ENCODE assay signal across 10 mouse cellular contexts in genomic region chr11:32676777-32677176, GRCm38 (mm10). TPM values are rescaled to one million over a fixed set of nuclear protein-coding genes. Genes with fewer than 3 reads are reported as not detected.
A peak's percentile ranks its signal among the peaks of the same experiment; 100 is the strongest.
DNase-seq lines count a peak whose midpoint lies in the region; ATAC-seq and TF ChIP-seq lines count a peak whose summit lies in the region.
"Had no signal": no experiment of that assay in that cellular context is flagged by ENCODE, and none has a peak within 500 bp of the region (broad histone marks: within the 10 kb centered on the region; RNA-seq: fewer than 3 reads in every experiment).

No protein-coding gene starts in this region.

- no peak overlapping the region for H3K9ac ChIP-seq in hindbrain, embryonic 16.5 days (ENCODE audit: low read depth, low read length)
- no peak overlapping the region for H3K9ac ChIP-seq in hindbrain, embryonic 13.5 days
- no peak overlapping the region for H3K9ac ChIP-seq in kidney, embryonic 15.5 days
- H3K9ac ChIP-seq: liver, embryonic 14.5 days had no signal

- H3K4me1 ChIP-seq in hindbrain, embryonic 16.5 days (ENCODE audit: control insufficient read depth, insufficient read depth, low read depth, low read length) = peaks cover 12% of the 10 kb centered on the region
- peaks cover 24% of the 10 kb centered on the region for H3K4me1 ChIP-seq in hindbrain, embryonic 13.5 days (replicated peaks)
- peaks cover 45% of the 10 kb centered on the region for H3K4me1 ChIP-seq in kidney, embryonic 15.5 days

- intact Hi-C loops in gastrocnemius, postnatal 14 days (cut with DNase I; ENCODE audit: low total_unique reads) = no loop called here
- intact Hi-C loops in left cerebral cortex, postnatal 36 days (cut with DNase I) = loop anchor here (1.0 kb wide), 1 partner anchor 33 kb away; no protein-coding TSS in a partner anchor

- no peaks in the 10 kb centered on the region for H3K36me3 ChIP-seq in hindbrain, embryonic 16.5 days (ENCODE audit: control insufficient read depth, insufficient read depth, low read length)
- no peaks in the 10 kb centered on the region for H3K36me3 ChIP-seq in hindbrain, embryonic 13.5 days
- no peaks in the 10 kb centered on the region for H3K36me3 ChIP-seq in kidney, embryonic 15.5 days

- ATAC-seq in hindbrain, embryonic 16.5 days = no peak; the same call in 1 of the 2 replicates
- no peak for ATAC-seq in hindbrain, embryonic 13.5 days (ENCODE audit: low FRiP score)
- ATAC-seq in kidney, embryonic 15.5 days (replicated peaks; ENCODE audit: low FRiP score) = no peak

- H3K4me2 ChIP-seq in hindbrain, embryonic 16.5 days (ENCODE audit: low read length) = no peak overlapping the region
- no peak overlapping the region for H3K4me2 ChIP-seq in hindbrain, embryonic 13.5 days
- H3K4me2 ChIP-seq in kidney, embryonic 15.5 days = no peak overlapping the region

- TF ChIP-seq CTCF in brain, embryonic 14.5 days (IDR thresholded peaks at IDR 0.05; ENCODE audit: borderline replicate concordance, extremely low read depth, insufficient read depth, insufficient read length) = no peak

- no peaks in the 10 kb centered on the region for H3K27me3 ChIP-seq in hindbrain, embryonic 16.5 days (replicated peaks; ENCODE audit: control insufficient read depth, insufficient read depth, low read length)
- no peaks in the 10 kb centered on the region for H3K27me3 ChIP-seq in hindbrain, embryonic 13.5 days
- H3K27me3 ChIP-seq in kidney, embryonic 15.5 days = no peaks in the 10 kb centered on the region

- H3K27ac ChIP-seq in hindbrain, embryonic 16.5 days (ENCODE audit: low read depth, low read length) = peak overlapping the region; percentile 12; the same call in 1 of the 2 replicates
- H3K27ac ChIP-seq in hindbrain, embryonic 13.5 days = no peak overlapping the region
- no peak overlapping the region for H3K27ac ChIP-seq in kidney, embryonic 15.5 days
- H3K27ac ChIP-seq: liver, embryonic 14.5 days had no signal

- no peaks in the 10 kb centered on the region for H3K9me3 ChIP-seq in hindbrain, embryonic 16.5 days (ENCODE audit: control insufficient read depth, low read length)
- H3K9me3 ChIP-seq in hindbrain, embryonic 13.5 days = no peaks in the 10 kb centered on the region
- H3K9me3 ChIP-seq in kidney, embryonic 15.5 days (replicated peaks) = no peaks in the 10 kb centered on the region

- WGBS in hindbrain, embryonic 16.5 days = 55% methylated on average over 3 of the region's 3 CpGs
- WGBS in hindbrain, embryonic 13.5 days = 72% methylated on average over 3 of the region's 3 CpGs
- WGBS in kidney, embryonic 15.5 days = 58% methylated on average over 3 of the region's 3 CpGs

- no peak overlapping the region for H3K4me3 ChIP-seq in hindbrain, embryonic 16.5 days (ENCODE audit: low read length)
- no peak overlapping the region for H3K4me3 ChIP-seq in hindbrain, embryonic 13.5 days
- H3K4me3 ChIP-seq in kidney, embryonic 15.5 days (replicated peaks) = no peak overlapping the region

- peak; percentile 37 for DNase-seq in brain, embryonic 14.5 days (ENCODE audit: low read depth)
- DNase-seq in gastrocnemius, postnatal 14 days = peak; percentile 37
- peak; percentile 52 to 62 for DNase-seq in left cerebral cortex, postnatal 36 days (ENCODE audit: low spot score in 2 of 2)
- no peak for DNase-seq in urinary bladder, postnatal 10 days (ENCODE audit: low spot score)
- no peak for DNase-seq in layer of hippocampus, adult 8-10 months (ENCODE audit: low spot score in 2 of 2)
- DNase-seq: cerebellum, adult 11-12 months had no signal

- TF ChIP-seq POLR2A in brain, embryonic 14.5 days (IDR thresholded peaks at IDR 0.05; ENCODE audit: borderline replicate concordance, extremely low read depth, insufficient read depth, insufficient read length, poor library complexity, severe bottlenecking) = no peak

RNA-seq across cellular contexts. Expression of gene Fbxw11, which starts 34.3 kb away (rescaled TPM):
- 106 and 121 TPM in 2 replicates for polyA plus RNA-seq in hindbrain, embryonic 16.5 days (2015; fragmentation: Nextera tagmentation; extraction: Ambion mirVana)
- polyA plus RNA-seq in hindbrain, embryonic 13.5 days (2015; fragmentation: Nextera tagmentation; extraction: Ambion mirVana) = 116 and 118 TPM in 2 replicates
- polyA plus RNA-seq in brain, embryonic 14.5 days (2012; rRNA removed) = 105 and 106 TPM in 2 replicates
- total RNA-seq in gastrocnemius, postnatal 14 days (2021) = 10 to 100 TPM; 53.3 to 53.6 TPM
- total RNA-seq in left cerebral cortex, postnatal 36 days (2021) = 100 to 1,000 TPM; 119 to 124 TPM
- 85.7 and 88.6 TPM in 2 replicates for polyA plus RNA-seq in kidney, embryonic 15.5 days (2015; fragmentation: Nextera tagmentation; extraction: Ambion mirVana)
- 100 to 1,000 TPM; 132 to 150 (median 135) TPM for total RNA-seq in layer of hippocampus, adult 8-10 months (2022)

Comparison
In these comparisons a context has a peak if more than half of its experiments do, and no peak if none do; other contexts are left out.
1. DNase-seq: peak in brain, embryonic 14.5 days (single experiment), gastrocnemius, postnatal 14 days (single experiment) and left cerebral cortex, postnatal 36 days (2 of 2); none in urinary bladder, postnatal 10 days (single experiment) and layer of hippocampus, adult 8-10 months (0 of 2).